Comparison of ENCODE assay signal across 26 mouse cellular contexts in the genomic region with DNA sequence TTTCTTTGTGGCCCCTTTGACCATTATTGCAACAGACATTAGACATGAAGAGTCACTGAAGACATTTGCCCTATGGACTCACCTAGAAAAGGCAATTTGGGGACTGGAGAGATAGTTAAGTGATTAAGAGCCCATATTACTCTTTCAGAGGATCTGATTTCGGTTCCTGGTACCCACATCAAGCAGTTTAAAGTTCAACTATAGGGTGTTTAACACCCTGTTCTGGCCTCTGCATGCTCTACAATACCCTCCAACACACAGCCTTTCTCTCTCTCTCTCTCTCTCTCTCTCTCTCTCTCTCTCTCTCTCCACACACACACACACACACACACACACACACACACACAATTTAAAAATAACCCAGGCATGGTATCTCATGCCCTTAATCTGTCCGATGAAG. TPM values are rescaled to one million over a fixed set of nuclear protein-coding genes. Genes with fewer than 3 reads are reported as not detected.
"Had no signal": no experiment of that assay in that cellular context is flagged by ENCODE, and none has a peak within 500 bp of the region (broad histone marks: within the 10 kb centered on the region; RNA-seq: fewer than 3 reads in every experiment).

No protein-coding gene starts in this region.

- H3K9me3 ChIP-seq: limb, embryonic 10.5 days; limb, embryonic 13.5 days; liver, embryonic 12.5 days; liver, embryonic 15.5 days; lung, embryonic 15.5 days; midbrain, embryonic 10.5 days; stomach, embryonic 15.5 days had no signal

- H3K27ac ChIP-seq: kidney, postnatal 0 days; layer of hippocampus, adult 2 months; limb, embryonic 10.5 days; limb, embryonic 13.5 days; liver, embryonic 12.5 days; liver, embryonic 15.5 days; lung, embryonic 15.5 days; midbrain, embryonic 10.5 days; stomach, embryonic 15.5 days had no signal

- H3K36me3 ChIP-seq: limb, embryonic 10.5 days; limb, embryonic 13.5 days; liver, embryonic 12.5 days; liver, embryonic 15.5 days; lung, embryonic 15.5 days; midbrain, embryonic 10.5 days; stomach, embryonic 15.5 days had no signal

- H3K27me3 ChIP-seq: limb, embryonic 13.5 days; liver, embryonic 12.5 days; liver, embryonic 15.5 days; lung, embryonic 15.5 days; megakaryocyte, embryonic 14.5 days; stomach, embryonic 15.5 days had no signal

- ATAC-seq: liver, embryonic 12.5 days had no signal

- H3K4me2 ChIP-seq: limb, embryonic 13.5 days; liver, embryonic 12.5 days; liver, embryonic 15.5 days; lung, embryonic 15.5 days; stomach, embryonic 15.5 days had no signal

- H3K9ac ChIP-seq: limb, embryonic 13.5 days; liver, embryonic 12.5 days; liver, embryonic 15.5 days; lung, embryonic 15.5 days; stomach, embryonic 15.5 days had no signal

- H3K4me1 ChIP-seq: limb, embryonic 10.5 days; limb, embryonic 13.5 days; liver, embryonic 12.5 days; liver, embryonic 15.5 days; lung, embryonic 15.5 days; megakaryocyte, embryonic 14.5 days; midbrain, embryonic 10.5 days; stomach, embryonic 15.5 days had no signal

- DNase-seq: kidney, postnatal 25 days; liver; lung, postnatal 10 days; midbrain, embryonic 14.5 days; spleen, adult 18-20 months; thymus, postnatal 25 days had no signal

- H3K4me3 ChIP-seq: layer of hippocampus, adult 2 months; limb, embryonic 10.5 days; limb, embryonic 13.5 days; liver, embryonic 12.5 days; liver, embryonic 15.5 days; lung, embryonic 15.5 days; megakaryocyte, embryonic 14.5 days; midbrain, embryonic 10.5 days; stomach, embryonic 15.5 days had no signal

RNA-seq across cellular contexts. Expression of a gene that starts 49.4 kb away (rescaled TPM):
- total RNA-seq: layer of hippocampus, adult 2 months; layer of hippocampus, postnatal 25 days; left cerebral cortex, adult 18-20 months; left cerebral cortex, postnatal 25 days; midbrain, postnatal 0 days had no signal
- polyA plus RNA-seq: kidney, adult 2 months; kidney, embryonic 14.5 days; kidney, postnatal 0 days; large intestine, adult 2 months; limb, embryonic 10.5 days; limb, embryonic 13.5 days; liver, embryonic 12.5 days; liver, embryonic 15.5 days; lung, embryonic 15.5 days; midbrain, embryonic 10.5 days; midbrain, embryonic 14.5 days; midbrain, postnatal 0 days; neural tube, embryonic 11.5 days; neural tube, embryonic 14.5 days; stomach, embryonic 15.5 days; thymus, postnatal 0 days had no signal
